Mouse (Mus musculus): ENCODE results near the gene Slc13a2.

Slc13a2 gene

DNA sequence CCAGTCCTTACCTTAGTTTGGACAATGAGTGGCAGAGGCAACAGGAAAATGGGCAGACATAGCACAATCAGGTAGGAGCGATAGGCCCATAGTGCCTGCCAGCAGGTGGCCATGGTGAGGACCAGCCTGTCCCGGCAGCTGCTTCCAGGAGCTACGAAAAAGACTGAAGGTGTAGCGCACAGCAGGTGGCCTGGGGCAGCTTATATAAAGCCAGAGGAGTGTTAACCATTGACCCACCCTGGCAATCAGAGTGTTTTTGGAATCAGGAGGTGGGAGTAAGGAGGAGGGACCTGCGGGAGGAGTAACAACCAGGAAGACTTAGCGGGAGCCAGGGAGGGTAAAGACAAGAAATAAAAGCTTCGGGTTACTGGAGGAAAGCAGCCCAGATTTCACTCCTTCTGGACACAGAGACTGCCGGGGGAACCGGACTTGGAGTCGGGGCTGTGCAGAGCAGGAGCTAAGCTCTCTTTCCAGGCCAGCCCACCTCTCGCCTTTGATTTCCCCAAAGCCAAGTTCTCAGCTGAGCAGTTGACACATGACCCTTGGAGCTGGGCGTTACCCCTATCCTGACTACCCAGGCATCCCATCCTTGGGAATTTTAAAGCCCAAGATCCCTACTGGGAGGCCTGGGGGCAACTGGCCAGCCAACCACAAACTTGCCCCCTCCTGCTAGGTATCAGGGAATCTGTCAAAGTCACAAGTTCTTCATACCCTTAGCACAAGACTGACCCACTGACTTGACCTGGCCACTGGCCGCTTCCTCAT lies at the start of gene Slc13a2:
Gene Slc13a2 (minus strand): TSS at position 163 of the 765 bp plus-strand sequence.
- DNase-seq (ENCODE audit: low spot score), result no peak

GRCm38 (mm10) chr11:78471326-78472103 lies 49.5 kb upstream of the Slc13a2 start:
- no peak for DNase-seq (ENCODE audit: low spot score)

- DNase-seq (ENCODE audit: low spot score), result no peak
These were observed 45.9 kb upstream of the Slc13a2 start for GRCm38 (mm10) chr11:78467932-78468331.

- DNase-seq (ENCODE audit: low spot score), result no peak
These were observed 45.5 kb upstream of the Slc13a2 start for GRCm38 (mm10) chr11:78467515-78467914.

DNA sequence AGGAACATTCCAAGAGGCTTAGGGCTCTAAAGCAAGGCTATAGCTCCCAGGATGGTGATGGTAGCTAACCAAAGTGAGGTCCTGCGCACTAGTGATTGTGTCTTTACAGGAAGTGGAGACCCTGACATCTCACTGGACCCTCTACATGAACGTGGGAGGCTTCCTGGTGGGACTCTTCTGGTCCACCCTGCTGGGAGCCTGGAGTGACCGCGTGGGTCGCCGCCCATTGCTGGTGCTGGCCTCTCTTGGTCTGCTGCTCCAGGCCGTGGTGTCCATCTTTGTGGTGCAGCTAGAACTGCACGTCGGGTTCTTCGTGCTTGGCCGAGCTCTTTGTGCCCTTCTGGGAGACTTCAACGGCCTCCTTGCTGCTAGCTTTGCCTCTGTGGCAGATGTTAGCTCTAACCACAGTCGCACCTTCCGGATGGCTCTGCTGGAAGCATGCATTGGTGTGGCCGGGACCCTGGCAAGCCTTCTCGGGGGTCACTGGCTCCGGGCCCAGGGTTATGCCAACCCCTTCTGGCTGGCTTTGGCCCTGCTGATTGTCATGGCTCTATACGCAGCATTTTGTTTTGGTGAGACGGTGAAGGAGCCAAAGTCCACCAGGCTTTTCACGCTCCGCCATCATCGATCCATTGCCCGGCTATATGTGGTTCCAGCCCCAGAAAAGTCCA lies 44.4 kb upstream of the Slc13a2 start:
- DNase-seq (ENCODE audit: low spot score), result no peak

DNA sequence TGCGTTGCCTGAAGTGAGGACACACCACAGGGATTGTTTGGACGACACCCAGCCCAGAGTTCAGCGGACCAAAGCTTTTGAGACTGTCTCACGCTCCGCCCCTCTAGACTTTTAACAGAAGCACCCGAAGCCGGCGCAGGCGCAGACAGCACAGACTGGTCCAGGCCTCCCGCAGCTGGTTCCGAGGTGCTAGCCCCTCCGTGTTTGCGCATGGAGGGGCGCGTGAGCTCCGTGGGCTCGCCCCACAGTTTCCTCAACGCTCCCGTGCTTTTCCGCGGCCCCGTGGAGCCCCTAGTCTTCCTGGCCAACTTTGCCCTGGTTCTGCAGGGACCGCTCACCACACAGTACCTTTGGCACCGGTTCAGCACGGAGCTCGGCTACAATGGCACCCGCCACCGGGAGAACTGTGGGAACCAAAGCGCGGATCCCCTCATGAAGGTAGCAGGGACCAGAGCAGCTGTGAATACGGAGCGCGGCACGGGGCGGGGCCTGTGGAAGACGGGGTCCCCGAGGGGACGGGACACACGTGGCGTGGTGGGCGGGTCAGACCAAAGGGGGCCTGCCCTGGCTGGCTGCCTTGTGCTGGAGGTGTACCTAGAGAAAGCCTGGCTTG lies 43.7 kb upstream of the Slc13a2 start, which contains the start of gene Slc46a1:
Gene Slc46a1 (plus strand): TSS at position 130 of the 613 bp plus-strand sequence.
- DNase-seq (ENCODE audit: low spot score), result peak; percentile 77

GRCm38 (mm10) chr11:78465116-78465515 lies 43.1 kb upstream of the Slc13a2 start:
- DNase-seq (ENCODE audit: low spot score), result no peak

DNA sequence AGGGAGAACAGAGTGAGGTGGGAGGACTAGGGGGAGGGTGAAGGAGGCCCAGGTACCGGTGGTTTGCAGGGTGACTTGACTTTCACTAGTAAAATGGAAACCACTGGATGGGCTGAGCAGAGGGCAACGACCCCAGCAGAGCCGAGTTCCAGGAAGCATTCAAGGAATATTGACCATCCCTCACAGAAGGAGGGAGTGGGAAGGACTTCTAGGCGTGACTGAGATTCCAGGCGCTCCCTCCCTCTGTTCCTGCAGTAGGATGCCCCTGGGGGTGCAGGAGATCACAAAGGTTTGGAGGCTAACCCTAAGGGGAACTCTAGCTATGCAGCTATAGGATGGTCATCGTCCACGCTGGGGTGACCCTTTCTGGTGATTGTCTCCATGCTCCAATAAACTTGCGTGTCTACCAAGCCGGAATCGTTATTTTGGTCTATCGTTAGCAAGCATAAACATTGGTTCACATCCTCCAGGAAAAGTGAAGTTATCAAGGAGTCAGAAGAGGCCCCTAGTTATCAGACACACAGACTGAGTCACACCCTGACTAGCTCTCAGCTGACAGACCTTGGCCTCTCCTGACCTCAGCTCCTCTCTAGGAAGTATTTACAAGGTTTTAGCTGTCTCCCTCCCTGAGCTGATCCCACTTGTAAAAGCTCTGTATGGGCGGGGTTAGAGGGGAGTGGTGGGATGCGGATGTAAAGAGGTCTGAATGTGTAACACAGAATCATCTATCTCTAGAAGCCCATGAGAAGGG lies 41.4 kb upstream of the Slc13a2 start:
- DNase-seq (ENCODE audit: low spot score), result no peak

- no peak for DNase-seq (ENCODE audit: low spot score)
These were observed 40.7 kb upstream of the Slc13a2 start for GRCm38 (mm10) chr11:78462669-78463068.

- DNase-seq (ENCODE audit: low spot score), result no peak
These were observed 39.9 kb upstream of the Slc13a2 start for GRCm38 (mm10) chr11:78461894-78462293.

- no peak for DNase-seq (ENCODE audit: low spot score)
These were observed 36.7 kb upstream of the Slc13a2 start for GRCm38 (mm10) chr11:78458740-78459139.

- no peak for DNase-seq (ENCODE audit: low spot score)
These were observed 33.3 kb upstream of the Slc13a2 start for GRCm38 (mm10) chr11:78455308-78455707.

DNA sequence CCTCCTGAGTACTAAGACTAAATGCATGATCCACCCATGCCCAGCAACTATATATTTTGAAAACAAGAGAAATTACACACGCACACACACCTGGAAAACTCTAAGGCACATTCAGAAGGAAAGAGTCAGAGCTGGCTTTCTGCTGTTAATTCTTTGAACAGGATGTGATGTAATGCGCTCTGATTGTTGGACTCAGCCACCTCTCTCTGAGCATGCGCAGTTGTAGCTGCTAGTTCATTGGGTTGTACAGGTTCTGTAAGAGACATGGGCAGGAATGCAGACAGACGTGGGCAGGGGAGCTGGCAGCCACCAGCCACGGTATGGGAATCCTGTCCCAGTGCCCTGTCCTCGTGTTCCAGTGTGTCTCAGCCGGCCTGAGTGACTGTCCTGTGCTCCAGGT lies 32.3 kb upstream of the Slc13a2 start:
- no peak for DNase-seq (ENCODE audit: low spot score)

GRCm38 (mm10) chr11:78453675-78454074 lies 31.7 kb upstream of the Slc13a2 start:
- no peak for DNase-seq (ENCODE audit: low spot score)

DNA sequence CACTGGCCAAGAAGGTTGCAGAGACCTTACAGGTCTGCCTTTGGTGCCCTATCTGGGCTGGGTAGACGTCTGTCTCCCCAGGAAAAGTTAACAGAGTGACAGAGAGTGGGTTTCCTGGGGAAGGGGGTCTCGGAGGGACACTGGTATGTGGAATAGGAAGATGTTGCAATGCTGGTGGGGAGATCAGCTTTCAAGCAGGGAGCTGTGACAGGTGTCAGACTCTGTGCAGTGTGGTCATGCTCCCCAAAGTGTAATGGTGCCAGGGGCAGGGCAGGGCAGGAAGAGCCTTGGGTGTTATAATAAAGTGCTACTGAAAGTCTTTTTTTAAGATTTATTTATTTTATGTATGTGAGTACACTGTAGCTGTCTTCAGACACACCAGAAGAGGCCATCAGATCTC lies 28.3 kb upstream of the Slc13a2 start:
- DNase-seq (ENCODE audit: low spot score), result no peak

DNA sequence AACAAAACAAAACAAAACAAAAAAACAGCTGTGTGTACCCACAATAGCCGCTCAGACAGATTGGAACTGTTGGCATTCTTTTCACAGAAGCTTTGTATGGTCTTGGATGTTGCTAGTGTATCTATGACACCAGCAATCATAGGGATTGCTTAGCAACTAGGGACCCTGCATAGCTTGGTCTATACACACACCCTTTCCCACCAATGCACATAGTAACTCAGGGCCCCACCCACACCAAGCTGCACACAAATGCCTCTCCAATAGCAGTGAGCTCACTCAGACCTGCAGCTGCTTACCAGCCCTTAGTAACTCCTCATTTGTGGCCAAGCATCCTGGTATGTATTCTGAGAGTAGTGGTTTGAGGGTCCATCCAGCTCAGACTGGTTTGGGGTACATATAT lies 26.2 kb upstream of the Slc13a2 start:
- no peak for DNase-seq (ENCODE audit: low spot score)

DNA sequence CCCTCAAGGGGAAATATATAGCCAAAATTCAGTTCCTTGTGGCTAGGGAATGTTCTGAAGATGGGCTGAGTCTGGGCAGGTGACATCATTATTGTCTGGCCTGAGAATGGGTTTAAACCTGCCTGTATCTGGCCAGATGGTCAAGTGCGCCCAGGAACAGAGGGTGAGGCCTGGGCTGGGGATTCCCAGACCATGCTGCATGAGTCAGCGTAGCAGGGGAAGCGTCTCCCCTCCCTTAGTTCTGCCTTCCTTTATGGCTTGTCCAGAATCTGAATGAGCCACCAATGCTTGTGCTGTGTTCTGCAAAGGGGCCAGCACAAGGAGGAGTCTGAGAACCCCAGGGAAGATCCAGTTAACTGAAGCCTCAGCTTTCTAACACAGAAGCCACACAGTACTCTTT lies 25.2 kb upstream of the Slc13a2 start:
- no peak for DNase-seq (ENCODE audit: low spot score)

GRCm38 (mm10) chr11:78443115-78443514 lies 21.1 kb upstream of the Slc13a2 start:
- DNase-seq (ENCODE audit: low spot score), result no peak

DNA sequence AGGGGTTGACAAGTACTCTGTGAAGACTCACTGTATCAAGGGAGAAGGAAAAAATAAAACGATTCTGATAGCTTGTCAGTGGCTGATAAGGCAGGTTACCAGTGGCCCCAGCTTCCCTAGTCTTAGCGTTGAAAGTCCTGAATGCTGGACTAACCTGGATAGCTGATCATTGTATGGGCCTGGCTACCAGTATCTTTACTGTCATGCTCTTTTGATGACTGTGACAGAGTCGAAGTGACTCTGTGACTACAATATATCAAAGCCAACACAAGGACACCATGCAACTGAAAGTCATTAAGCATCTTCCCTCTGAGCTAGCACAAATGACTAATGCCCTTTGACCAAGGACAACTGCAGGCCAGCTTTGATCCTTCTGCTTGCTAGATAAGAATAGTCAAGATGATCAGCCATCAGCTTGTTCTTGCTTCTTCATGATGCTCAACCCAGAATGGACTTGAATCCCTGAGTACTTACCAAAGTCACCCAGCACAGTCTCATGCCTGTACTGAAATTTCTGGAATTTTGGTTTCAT lies 16.4 kb upstream of the Slc13a2 start:
- no peak for DNase-seq (ENCODE audit: low spot score)

DNA sequence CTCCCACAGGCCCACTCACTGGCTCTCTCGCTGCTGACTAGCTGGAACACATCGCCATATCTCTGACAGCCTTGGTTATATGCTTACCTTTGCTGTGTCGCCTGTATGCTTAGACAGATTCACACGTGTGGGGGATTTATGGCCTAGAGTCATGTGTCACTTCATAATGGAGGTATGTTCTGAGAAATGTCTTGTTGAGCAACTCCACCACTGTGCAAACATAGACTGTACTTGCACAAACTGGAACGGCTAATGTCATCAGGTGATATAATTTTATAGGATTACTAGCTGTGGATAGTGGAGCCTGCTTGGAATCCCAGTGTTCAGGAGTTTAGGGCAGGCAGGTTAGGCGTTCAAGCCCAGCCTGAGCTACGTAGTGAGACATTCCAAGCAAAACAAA lies 15.2 kb upstream of the Slc13a2 start:
- no peak for DNase-seq (ENCODE audit: low spot score)

GRCm38 (mm10) chr11:78435776-78436349 lies 13.8 kb upstream of the Slc13a2 start:
- DNase-seq (ENCODE audit: low spot score), result no peak

Data from ovary, postnatal 10 days (tissue).